Mouse (Mus musculus) C2C12 (cell line): ENCODE measurements around the gene Mdfi. TPM values are rescaled to one million over a fixed set of nuclear protein-coding genes. Genes with fewer than 3 reads are reported as not detected.

Experiments
- H3K27me3 ChIP-seq: one replicate; pipeline ENCODE4 v1.6.1; 2011; ENCODE audit not compliant: control insufficient read depth, insufficient read depth, insufficient read length
- H3K36me3 ChIP-seq: one replicate; pipeline ENCODE4 v1.6.1; 2011; ENCODE audit not compliant: control insufficient read depth, insufficient read depth
- H3K4me3 ChIP-seq: one replicate; pipeline ENCODE4 v1.5.1; 2011; ENCODE audit warnings: mild to moderate bottlenecking, control low read depth; ENCODE audit not compliant: poor library complexity, insufficient read depth, severe bottlenecking
- H3K79me2 ChIP-seq: one replicate; pipeline ENCODE4 v1.6.1; 2011; ENCODE audit not compliant: control insufficient read depth, insufficient read depth
- H3K79me3 ChIP-seq: one replicate; pipeline ENCODE4 v1.6.1; 2011; ENCODE audit warnings: low read depth, control low read depth
- H3ac ChIP-seq: one replicate; pipeline ENCODE3; 2011; ENCODE audit warnings: low read depth; ENCODE audit not compliant: control insufficient read depth, insufficient read length
- CEBPB ChIP-seq: IDR thresholded peaks from one replicate; pipeline ENCODE4 v1.6.1; 2011; ENCODE audit warnings: low read depth, mild to moderate bottlenecking, control low read depth, moderate library complexity
- CTCF ChIP-seq: IDR thresholded peaks from one replicate; pipeline ENCODE4 v1.5.1; 2011; ENCODE audit not compliant: control insufficient read depth, insufficient read depth, insufficient read length
- FOSL1 ChIP-seq: IDR thresholded peaks from one replicate; pipeline ENCODE4 v1.8.0; 2011; ENCODE audit warnings: mild to moderate bottlenecking, low read length; ENCODE audit not compliant: poor library complexity, insufficient read depth, severe bottlenecking
- MAX ChIP-seq: IDR thresholded peaks from one replicate; pipeline ENCODE4 v1.6.1; 2011; ENCODE audit warnings: mild to moderate bottlenecking, control low read depth
- MYOD1 ChIP-seq: IDR thresholded peaks from one replicate; pipeline ENCODE4 v1.6.1; 2011; ENCODE audit warnings: low read depth; ENCODE audit not compliant: control insufficient read depth, insufficient read length
- MYOG ChIP-seq: IDR thresholded peaks from one replicate; pipeline ENCODE4 v1.6.1; 2011; ENCODE audit not compliant: control insufficient read depth, insufficient read length; ENCODE audit errors: extremely low read depth
- USF1 ChIP-seq: IDR thresholded peaks from one replicate; pipeline ENCODE4 v1.6.1; 2011; ENCODE audit warnings: low read depth, mild to moderate bottlenecking, control low read depth, moderate library complexity
- polyA plus RNA-seq: library from polyadenylated mRNA; unstranded; fragments of >200 nt; fragmentation: generic; extraction: Trizol; gene quantifications from one replicate; pipeline ENCODE4 v1.2.1, GENCODE M21; 2012; ENCODE audit warnings: missing spikeins

Mdfi gene
- polyA plus RNA-seq, 1 experiment: 0.68 TPM

DNA sequence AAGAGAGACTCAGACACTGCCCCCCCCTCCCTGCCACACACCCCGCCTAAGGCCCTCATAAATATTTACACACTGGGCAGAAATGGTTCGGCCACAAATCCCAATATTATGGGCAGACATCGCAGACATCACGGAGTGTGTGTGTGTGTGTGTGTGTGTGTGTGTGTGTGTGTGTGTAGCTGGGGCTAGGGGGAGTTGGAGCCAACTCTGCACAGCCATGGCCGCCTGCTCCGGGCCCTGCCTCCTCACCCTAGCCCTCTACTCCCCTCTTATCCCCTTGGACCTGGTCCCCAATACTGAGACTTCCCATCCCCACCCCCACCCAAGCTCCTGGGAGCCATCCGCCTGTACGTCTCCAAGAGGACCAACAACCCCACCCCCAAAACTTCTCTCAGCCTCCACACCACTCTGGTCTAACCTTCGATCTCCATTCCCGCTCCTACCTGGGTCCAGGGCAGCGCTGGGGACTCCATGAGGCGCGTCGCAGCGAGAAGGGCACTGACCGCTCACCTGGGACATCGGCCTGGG is 1.9 kb downstream of the Mdfi start:
- TF ChIP-seq USF1 (no peak), MAX (no peak), MYOD1 (no peak), FOSL1 (no peak), MYOG (no peak), CEBPB (no peak), CTCF (no peak)
- H3K79me3 ChIP-seq: no peaks in the 10 kb centered on the region
- no peak overlapping the region for H3ac ChIP-seq
- no peak overlapping the region for H3K4me3 ChIP-seq
- H3K79me2 ChIP-seq: no peaks in the 10 kb centered on the region
- H3K27me3 ChIP-seq: peaks cover 30% of the 10 kb centered on the region
- H3K36me3 ChIP-seq: no peaks in the 10 kb centered on the region

DNA sequence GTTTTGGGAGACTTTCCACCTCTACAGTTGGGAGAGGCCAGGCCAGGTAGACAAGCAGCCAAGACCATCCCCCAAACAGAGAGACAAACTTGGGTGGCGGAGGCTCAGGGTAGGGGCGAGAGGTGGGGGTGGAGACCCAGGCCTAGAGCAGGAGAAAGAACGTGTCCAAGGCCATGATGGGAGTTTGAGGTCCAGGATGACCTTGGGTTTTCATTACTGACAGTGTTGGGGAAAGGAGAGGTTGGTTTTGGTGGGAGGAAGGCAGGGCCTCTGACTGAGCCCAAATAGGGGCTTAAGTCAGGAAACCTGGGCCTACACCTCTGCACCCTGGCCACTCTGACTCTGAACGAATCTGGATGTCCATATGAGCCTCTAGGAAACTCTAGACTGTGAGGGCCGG is 2.7 kb downstream of the Mdfi start:
- no peak overlapping the region for H3K4me3 ChIP-seq
- no peaks in the 10 kb centered on the region for H3K36me3 ChIP-seq
- TF ChIP-seq MYOD1 (no peak), USF1 (no peak), CTCF (no peak), MAX (no peak), FOSL1 (no peak), MYOG (no peak), CEBPB (no peak)

DNA sequence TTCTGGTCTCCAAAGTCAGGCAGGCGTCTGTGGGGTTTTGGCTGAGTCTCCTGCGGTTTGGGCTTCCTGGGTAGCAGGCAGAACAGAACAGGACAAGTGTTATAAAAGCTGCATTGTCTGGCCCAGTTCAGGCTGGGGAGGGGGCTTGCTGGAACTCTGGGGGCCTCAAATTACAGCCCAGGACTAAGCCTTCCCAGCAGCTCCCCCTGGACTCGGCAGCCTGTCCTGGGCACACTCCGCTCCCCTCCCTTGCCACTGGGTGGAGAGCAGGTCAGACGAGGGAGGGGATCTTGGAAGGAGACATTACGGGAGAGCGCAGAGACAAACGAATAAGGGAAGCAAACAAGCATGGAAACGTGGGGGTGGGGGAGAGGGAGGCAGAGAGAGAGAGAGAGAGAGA is 3.3 kb downstream of the Mdfi start:
- Histone ChIP-seq H3K79me2 (no peaks in the 10 kb centered on the region), H3K36me3 (no peaks in the 10 kb centered on the region), H3K4me3 (no peak overlapping the region), H3K27me3 (peaks cover 34% of the 10 kb centered on the region), H3K79me3 (no peaks in the 10 kb centered on the region), H3ac (no peak overlapping the region)
- TF ChIP-seq CEBPB: no peak
- TF ChIP-seq MYOD1: no peak
- no peak for TF ChIP-seq CTCF
- no peak for TF ChIP-seq MAX
- no peak for TF ChIP-seq MYOG
- no peak for TF ChIP-seq FOSL1
- no peak for TF ChIP-seq USF1

More for the DNA sequence above, 2.7 kb downstream of the Mdfi start:
- no peak overlapping the region for H3ac ChIP-seq
- H3K27me3 ChIP-seq: peaks cover 34% of the 10 kb centered on the region
- H3K79me2 ChIP-seq: no peaks in the 10 kb centered on the region
- H3K79me3 ChIP-seq: no peaks in the 10 kb centered on the region

DNA sequence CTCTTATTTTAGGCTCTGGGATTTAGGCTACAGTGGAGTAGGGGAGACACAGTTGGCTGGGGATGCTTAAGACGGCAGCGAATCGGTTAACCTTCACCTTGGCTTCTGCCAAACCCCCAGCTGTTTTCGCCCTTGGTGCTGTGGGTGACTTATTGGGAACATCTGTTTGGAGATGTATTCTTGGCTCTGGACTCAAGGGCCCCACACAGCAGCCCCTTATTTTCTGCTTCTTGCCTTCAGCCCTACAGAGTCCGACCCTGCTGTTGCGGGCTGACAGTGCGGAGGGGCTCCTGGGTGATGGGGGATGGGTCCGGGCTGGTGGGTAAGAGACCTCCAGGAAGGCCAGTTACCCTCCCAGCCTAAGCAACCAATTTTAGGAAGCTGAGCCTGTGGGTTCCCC is 13.2 kb downstream of the Mdfi start:
- Histone ChIP-seq H3K36me3 (no peaks in the 10 kb centered on the region), H3ac (no peak overlapping the region)
- TF ChIP-seq CEBPB (no peak), MYOD1 (no peak)

DNA sequence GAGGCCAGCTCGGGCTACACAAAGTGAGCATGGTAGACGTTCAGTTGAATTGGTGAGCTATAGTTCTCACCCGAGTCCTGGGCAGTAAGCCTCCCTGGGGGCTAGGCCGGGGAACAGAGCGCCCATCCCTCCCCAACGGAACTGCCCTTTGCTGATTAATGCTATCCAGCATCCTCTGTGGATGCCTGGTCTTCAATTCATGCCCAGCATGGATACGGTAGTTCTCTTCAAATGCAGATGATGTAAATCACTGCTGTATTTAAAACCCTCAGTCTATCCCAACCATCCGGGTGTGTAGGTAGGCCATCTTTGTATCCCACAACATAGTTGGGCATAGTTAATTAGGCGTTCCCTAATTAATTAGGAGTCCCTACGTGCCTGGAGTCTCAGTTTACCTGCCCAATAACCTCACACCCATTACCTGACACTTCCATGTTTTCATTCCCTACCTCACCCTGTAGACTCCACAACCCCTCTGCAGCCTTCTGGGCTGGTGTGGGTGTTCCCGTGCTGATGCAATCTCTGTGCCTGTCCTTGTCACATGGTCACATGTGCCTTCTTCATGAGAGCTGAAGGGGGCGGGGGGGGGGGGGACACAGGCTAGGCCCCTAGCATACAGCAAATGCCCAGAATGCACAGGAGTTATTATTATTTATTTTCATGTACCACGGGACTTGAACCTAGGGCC is 16.3 kb downstream of the Mdfi start:
- H3ac ChIP-seq: no peak overlapping the region
- H3K36me3 ChIP-seq: no peaks in the 10 kb centered on the region
- H3K79me3 ChIP-seq: no peaks in the 10 kb centered on the region
- TF ChIP-seq CEBPB (no peak), CTCF (no peak), USF1 (no peak), MYOD1 (no peak), FOSL1 (no peak), MAX (no peak), MYOG (no peak)
- H3K79me2 ChIP-seq: no peaks in the 10 kb centered on the region
- H3K27me3 ChIP-seq: peaks cover 35% of the 10 kb centered on the region
- H3K4me3 ChIP-seq: no peak overlapping the region

More for the DNA sequence above, 13.2 kb downstream of the Mdfi start:
- Histone ChIP-seq H3K79me3 (no peaks in the 10 kb centered on the region), H3K27me3 (peaks cover 28% of the 10 kb centered on the region), H3K4me3 (no peak overlapping the region), H3K79me2 (no peaks in the 10 kb centered on the region)

DNA sequence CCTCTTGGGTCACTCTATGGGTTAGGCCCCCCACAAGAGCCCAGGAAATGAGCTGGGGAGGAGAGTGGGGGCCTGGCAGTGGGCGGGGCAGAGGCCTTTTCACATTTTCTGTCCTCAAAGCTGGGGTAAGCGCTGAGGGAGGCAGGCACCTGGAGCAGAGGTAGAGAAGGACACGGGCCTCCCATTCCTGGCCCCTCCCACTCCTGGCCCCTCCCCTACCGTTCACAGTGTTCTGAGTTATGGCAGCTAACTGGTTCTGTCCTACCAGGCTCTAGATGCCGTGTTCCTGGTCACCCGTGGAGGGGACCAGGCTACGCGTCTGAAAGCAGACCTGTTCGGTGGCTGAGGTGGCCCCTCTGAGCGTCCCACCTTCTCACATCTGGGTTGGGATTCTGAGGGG is 19.0 kb downstream of the Mdfi start:
- peaks cover 37% of the 10 kb centered on the region for H3K27me3 ChIP-seq
- H3K36me3 ChIP-seq: no peaks in the 10 kb centered on the region
- H3K4me3 ChIP-seq: no peak overlapping the region
- no peak for TF ChIP-seq FOSL1
- no peak for TF ChIP-seq USF1
- TF ChIP-seq MYOD1: no peak
- no peak for TF ChIP-seq CEBPB
- TF ChIP-seq CTCF: no peak
- no peak for TF ChIP-seq MYOG
- TF ChIP-seq MAX: no peak
- no peaks in the 10 kb centered on the region for H3K79me3 ChIP-seq
- H3K79me2 ChIP-seq: no peaks in the 10 kb centered on the region
- no peak overlapping the region for H3ac ChIP-seq
